Mouse (Mus musculus) C2C12 (cell line): Measurements from ENCODE around the gene Clpp.

ENCODE experiments used
- CEBPB ChIP-seq: IDR thresholded peaks from one replicate; pipeline ENCODE4 v1.6.1; 2011; ENCODE audit warnings: low read depth, mild to moderate bottlenecking, control low read depth, moderate library complexity
- CTCF ChIP-seq: IDR thresholded peaks from one replicate; pipeline ENCODE4 v1.5.1; 2011; ENCODE audit not compliant: control insufficient read depth, insufficient read depth, insufficient read length
- MAX ChIP-seq: IDR thresholded peaks from one replicate; pipeline ENCODE4 v1.6.1; 2011; ENCODE audit warnings: mild to moderate bottlenecking, control low read depth
- MYOD1 ChIP-seq: IDR thresholded peaks from one replicate; pipeline ENCODE4 v1.6.1; 2011; ENCODE audit warnings: low read depth; ENCODE audit not compliant: control insufficient read depth, insufficient read length
- USF1 ChIP-seq: IDR thresholded peaks from one replicate; pipeline ENCODE4 v1.6.1; 2011; ENCODE audit warnings: low read depth, mild to moderate bottlenecking, control low read depth, moderate library complexity

DNA sequence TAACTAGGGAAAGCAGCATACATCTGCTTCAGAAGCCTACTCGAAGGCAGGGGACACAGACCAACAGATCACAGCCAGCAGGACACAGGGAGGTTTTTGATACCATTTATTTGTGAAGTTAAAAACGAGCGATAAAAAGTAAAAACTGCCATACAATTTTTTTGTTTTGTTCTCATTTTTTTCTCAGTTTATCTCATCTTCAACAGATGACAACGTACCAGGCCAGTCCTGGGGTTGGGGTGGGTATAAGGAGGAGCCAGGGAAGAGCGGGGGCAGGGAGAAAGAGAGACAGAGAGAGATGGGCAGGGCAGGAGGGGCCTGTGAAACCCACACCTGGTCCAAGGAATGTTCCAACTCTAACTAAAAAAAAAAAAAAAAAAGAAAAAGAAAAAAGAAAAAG is 30.9 kb downstream of the Clpp start:
- TF ChIP-seq CTCF: no peak
- TF ChIP-seq CEBPB: no peak
- no peak for TF ChIP-seq USF1
- no peak for TF ChIP-seq MYOD1
- no peak for TF ChIP-seq MAX
